Mouse (Mus musculus) heart, postnatal 36 days (tissue): ENCODE measurements at regions not wholly inside any gene's neighbourhood (a gene's known extent, or its start where the extent isn't known, plus 50 kb on each side); places are given as distances from the start of the nearest gene placed in this dataset.
"Not testable (repeated sequence)": the region's sequence is repeated elsewhere in the genome, so short reads cannot be mapped to it uniquely, and the experiment has no call there.

Source experiments
- DNase-seq, 2 experiments: peaks; one replicate each; pipeline ENCODE4 v3.0.0; 2021 to 2022
- intact Hi-C: fragments of 180-260 bp; cut with DNase I; formaldehyde crosslinking; loops from one replicate; pipeline ENCODE4 v1.15.1; 2025

GRCm38 (mm10) chr8:68958701-68959100 lies 250.1 kb upstream of the Zfp930 start:
- no peak for DNase-seq
- intact Hi-C loops = no loop called here

- no peak for DNase-seq
- intact Hi-C loops = loop anchor here (1.0 kb wide), 1 partner anchor 12 kb away; no protein-coding TSS in a partner anchor
Measured at GRCm38 (mm10) chr8:68961981-68962380, 246.9 kb upstream of the Zfp930 start.

- DNase-seq = no peak
Measured at GRCm38 (mm10) chr8:68975773-68976172, 233.1 kb upstream of the Zfp930 start.

GRCm38 (mm10) chr8:68977159-68977558 lies 231.7 kb upstream of the Zfp930 start:
- intact Hi-C loops = no loop called here
- no peak for DNase-seq

More at GRCm38 (mm10) chr8:68975773-68976172, 233.1 kb upstream of the Zfp930 start:
- intact Hi-C loops = loop anchor here (2.0 kb wide), 1 partner anchor 19 kb away; no protein-coding TSS in a partner anchor

GRCm38 (mm10) chr8:68983181-68983580 lies 225.7 kb upstream of the Zfp930 start:
- intact Hi-C loops, DNase-seq: not testable (repeated sequence)

- no peak for DNase-seq
- intact Hi-C loops = no loop called here
Measured at GRCm38 (mm10) chr8:68983691-68984090, 225.1 kb upstream of the Zfp930 start.

GRCm38 (mm10) chr8:68984487-68984886 lies 224.4 kb upstream of the Zfp930 start:
- no peak for DNase-seq
- intact Hi-C loops = no loop called here

GRCm38 (mm10) chr8:68986425-68986824 lies 222.4 kb upstream of the Zfp930 start:
- DNase-seq = no peak
- intact Hi-C loops = loop anchor here (5.0 kb wide), 1 partner anchor 84 kb away; no protein-coding TSS in a partner anchor
